Mouse (Mus musculus): ENCODE data around the gene Isy1. TPM values are rescaled to one million over a fixed set of nuclear protein-coding genes. Genes with fewer than 3 reads are reported as not detected.

The Isy1 gene
- total RNA-seq (2021), result 10 to 100 TPM; 17.7 to 21.1 TPM
- long read RNA-seq, experiment 1, full-length matches to known transcripts, result 6 of 11 reads
- long read RNA-seq, experiment 1, partial matches to known transcripts, result 4 of 11 reads
- long read RNA-seq, experiment 1, other reads (novel, unspliced or antisense), result 1 of 11 reads
- long read RNA-seq, experiment 2, full-length matches to known transcripts, result 9 of 14 reads
- long read RNA-seq, experiment 2, partial matches to known transcripts, result 2 of 14 reads
- long read RNA-seq, experiment 2, other reads (novel, unspliced or antisense), result 3 of 14 reads

DNA sequence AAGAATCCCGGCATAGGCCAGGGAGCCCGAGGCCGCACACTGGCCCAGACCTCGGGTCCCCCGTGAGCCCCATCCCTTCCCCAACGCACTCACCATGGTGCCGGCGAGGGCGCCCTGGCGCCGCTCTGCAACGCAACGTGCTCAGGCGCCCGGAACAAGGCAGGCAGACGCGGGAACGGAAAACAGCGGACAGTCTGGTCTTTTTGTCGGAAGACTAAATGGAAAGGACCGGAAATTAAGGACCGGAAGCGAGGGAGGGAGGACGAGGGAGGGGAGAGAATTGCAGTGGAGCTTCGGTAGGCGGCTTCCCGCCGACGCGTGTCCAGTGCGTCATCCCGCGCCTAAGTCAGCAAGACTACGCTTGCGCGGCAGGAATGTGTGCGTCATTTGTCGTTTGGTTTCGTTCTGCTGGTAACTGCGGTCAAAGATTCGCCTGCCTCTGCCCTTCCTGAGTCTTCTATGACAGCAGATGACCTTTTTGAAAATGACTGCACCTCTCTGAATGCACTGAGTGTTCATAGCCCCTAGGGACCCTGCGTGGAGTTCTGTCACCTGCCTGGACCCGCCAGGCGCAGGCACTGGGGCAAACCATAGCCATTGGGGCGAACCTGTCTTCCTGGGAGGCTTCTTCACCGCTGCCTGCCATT, at the start of gene Isy1:
Isy1 (minus strand) TSS at position 248 of the 647 bp plus-strand sequence.
- peak within 1 kb of the TSS; percentile 81 for H3K4me3 ChIP-seq
- DNase-seq, result peak; percentile 96
- peak within 1 kb of the TSS; percentile 100 for H3K27ac ChIP-seq
- intact Hi-C loops (cut with DNase I), result loop anchor here (2.0 kb wide), 1 partner anchor 48 kb away; the partner anchor contains the start of gene Copg1
- no peak; the same call in 1 of the 2 replicates for TF ChIP-seq CTCF (IDR thresholded peaks at IDR 0.05)

DNA sequence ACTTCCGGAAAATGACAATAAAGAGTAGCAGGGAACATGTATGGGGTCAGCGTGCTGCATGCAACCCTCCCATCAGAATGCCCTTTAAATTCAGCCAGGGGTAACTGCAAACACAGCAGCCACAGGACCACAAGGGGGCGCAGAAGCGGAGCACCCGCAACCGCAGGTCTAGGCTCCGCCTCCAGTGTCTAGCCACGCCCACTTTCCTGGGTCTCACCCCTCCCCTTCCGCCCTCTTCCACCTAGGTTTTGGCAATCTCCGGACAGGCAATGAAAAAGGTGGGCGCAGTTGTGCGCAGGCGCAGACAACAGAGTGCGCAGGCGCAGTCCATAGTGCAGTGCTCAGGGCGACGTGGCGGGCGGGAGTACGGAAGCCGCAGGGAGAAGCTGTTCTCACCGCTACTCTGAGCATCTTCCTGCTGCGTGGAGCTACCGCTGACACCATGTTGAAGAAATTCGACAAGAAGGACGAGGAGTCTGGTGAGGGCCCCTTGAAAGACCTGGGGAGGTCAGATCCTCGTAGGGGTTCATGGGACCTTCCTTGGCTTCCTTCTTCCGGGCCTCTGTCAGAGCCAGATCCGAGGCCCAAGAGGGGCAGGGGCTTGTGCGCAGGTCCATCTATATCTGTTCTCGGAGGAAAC, 49.1 kb upstream of the Isy1 start, which contains the start of gene Copg1:
Copg1 (plus strand) TSS at position 221 of the 640 bp plus-strand sequence.
- intact Hi-C loops (cut with DNase I), result loop anchor here (2.0 to 5.0 kb wide), 2 partner anchors 35 to 49 kb away; partner anchors contain the start of genes Cnbp and Isy1
- peak within 1 kb of the TSS; percentile 91 for H3K27ac ChIP-seq
- peak; percentile 100 for DNase-seq
- peak; percentile 99 for TF ChIP-seq CTCF (IDR thresholded peaks at IDR 0.05)
- peak within 1 kb of the TSS; percentile 85 for H3K4me3 ChIP-seq

DNA sequence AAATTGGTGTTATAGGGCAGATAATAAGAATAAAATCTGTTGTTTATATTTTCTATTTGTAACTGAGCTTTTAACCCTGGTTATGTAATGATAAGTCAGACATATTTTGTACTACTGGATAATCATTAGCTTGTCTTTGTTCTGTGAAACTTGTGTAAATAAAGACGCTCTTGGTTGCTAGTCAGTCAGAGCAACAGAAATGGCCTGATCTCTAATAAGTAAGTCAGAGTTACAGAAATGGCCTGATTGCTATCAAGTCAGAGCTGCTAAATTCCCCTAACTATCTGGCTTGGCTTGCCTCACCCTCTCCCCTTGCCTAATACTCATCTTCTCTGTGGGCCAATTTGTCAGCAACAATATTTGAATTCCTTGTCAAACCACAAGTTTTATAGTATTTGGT, 48.1 kb upstream of the Isy1 start:
- TF ChIP-seq CTCF (IDR thresholded peaks at IDR 0.05), result no peak
- Histone ChIP-seq H3K27ac (no peak overlapping the region), H3K4me3 (no peak overlapping the region)
- intact Hi-C loops (cut with DNase I), result loop anchor here (2.0 to 5.0 kb wide), 2 partner anchors 34 to 48 kb away; partner anchors contain the start of genes Cnbp and Isy1
- DNase-seq, result no peak

- no peak for DNase-seq
- TF ChIP-seq CTCF (IDR thresholded peaks at IDR 0.05), result no peak
These were observed 44.2 kb upstream of the Isy1 start for GRCm38 (mm10) chr6:87882816-87883215.

GRCm38 (mm10) chr6:87882221-87882620, 43.6 kb upstream of the Isy1 start:
- TF ChIP-seq CTCF (IDR thresholded peaks at IDR 0.05), result no peak

More at GRCm38 (mm10) chr6:87882816-87883215, 44.2 kb upstream of the Isy1 start:
- Histone ChIP-seq H3K4me3 (no peak overlapping the region), H3K27ac (no peak overlapping the region)
- intact Hi-C loops (cut with DNase I), result no loop called here

GRCm38 (mm10) chr6:87879628-87880027, 41.0 kb upstream of the Isy1 start:
- intact Hi-C loops (cut with DNase I), result no loop called here
- Histone ChIP-seq H3K4me3 (no peak overlapping the region), H3K27ac (no peak overlapping the region)
- no peak for DNase-seq
- TF ChIP-seq CTCF (IDR thresholded peaks at IDR 0.05), result no peak

More at GRCm38 (mm10) chr6:87882221-87882620, 43.6 kb upstream of the Isy1 start:
- H3K4me3 ChIP-seq, result no peak overlapping the region
- H3K27ac ChIP-seq, result no peak overlapping the region
- intact Hi-C loops (cut with DNase I), result no loop called here
- no peak for DNase-seq

DNA sequence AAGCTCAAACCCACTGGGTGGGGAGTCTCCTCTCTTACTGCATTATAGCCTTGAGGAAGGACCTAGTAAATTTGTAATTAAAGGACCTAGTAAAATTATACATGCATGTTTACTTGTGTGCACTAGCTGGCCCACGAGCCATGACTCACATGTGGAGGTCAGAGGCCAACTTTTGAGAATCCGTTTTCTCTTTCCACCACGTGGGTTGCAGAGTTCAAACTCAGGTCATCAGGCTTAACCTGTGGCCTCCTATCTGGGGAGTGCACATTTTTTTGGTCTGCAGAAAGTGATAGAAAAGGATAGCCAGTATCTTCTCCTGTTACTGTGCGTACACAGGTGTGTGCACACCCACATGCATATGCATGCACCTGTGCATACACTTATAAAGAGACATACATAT, 40.4 kb upstream of the Isy1 start:
- intact Hi-C loops (cut with DNase I), result no loop called here
- H3K27ac ChIP-seq, result no peak overlapping the region
- H3K4me3 ChIP-seq, result no peak overlapping the region
- no peak for TF ChIP-seq CTCF (IDR thresholded peaks at IDR 0.05)
- no peak for DNase-seq

- intact Hi-C loops (cut with DNase I), result no loop called here
These were observed 37.6 kb upstream of the Isy1 start for GRCm38 (mm10) chr6:87876068-87876643.

DNA sequence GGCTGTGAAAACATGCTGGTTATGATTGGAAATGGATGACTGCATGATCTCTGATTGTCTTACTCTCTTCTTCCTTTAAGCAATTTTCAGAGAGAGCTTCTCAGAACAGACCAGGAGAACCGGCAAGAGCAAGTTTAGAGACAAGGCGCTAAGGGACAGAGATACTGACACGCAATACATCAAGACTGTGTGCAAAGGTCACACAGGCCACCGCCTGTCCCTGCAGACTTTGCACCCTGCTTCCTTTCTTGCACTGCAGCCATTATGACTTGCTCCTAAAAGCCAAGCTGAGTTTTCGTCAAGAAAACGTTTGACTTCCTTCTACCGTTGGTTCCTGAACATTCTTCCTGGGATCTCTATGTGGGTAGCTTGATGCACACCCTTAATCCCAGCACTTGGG, 37.0 kb upstream of the Isy1 start:
- Histone ChIP-seq H3K4me3 (peak overlapping the region; percentile 41; the same call in 1 of the 2 replicates), H3K27ac (peak overlapping the region; percentile 94)
- peak; percentile 42 for DNase-seq
- intact Hi-C loops (cut with DNase I), result no loop called here
- no peak for TF ChIP-seq CTCF (IDR thresholded peaks at IDR 0.05)

More at GRCm38 (mm10) chr6:87876068-87876643, 37.6 kb upstream of the Isy1 start:
- Histone ChIP-seq H3K27ac (peak overlapping the region; percentile 94), H3K4me3 (peak overlapping the region; percentile 41)
- TF ChIP-seq CTCF (IDR thresholded peaks at IDR 0.05), result no peak
- peak; percentile 65 for DNase-seq

DNA sequence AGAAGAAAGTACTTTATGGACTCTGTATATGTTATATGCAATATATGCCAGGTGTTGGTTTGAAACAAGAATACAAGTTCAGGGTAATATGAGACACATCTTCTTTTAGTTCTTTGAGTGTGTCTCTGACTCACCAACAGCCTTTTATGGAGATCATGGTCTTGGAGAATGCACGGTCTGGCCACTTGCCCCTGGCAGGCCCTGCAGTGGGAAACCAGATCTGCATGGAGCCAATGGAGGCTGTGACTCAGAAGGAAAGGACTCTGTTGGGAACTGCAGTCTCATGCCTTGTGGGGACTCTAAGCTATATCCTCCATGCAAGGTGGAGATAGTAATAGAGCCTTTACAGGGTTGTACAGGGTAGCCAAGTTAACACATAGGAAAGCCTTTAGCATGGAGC, 36.5 kb upstream of the Isy1 start:
- Histone ChIP-seq H3K4me3 (no peak overlapping the region), H3K27ac (peak overlapping the region; percentile 94)
- no peak for TF ChIP-seq CTCF (IDR thresholded peaks at IDR 0.05)
- intact Hi-C loops (cut with DNase I), result no loop called here
- peak; percentile 95 for DNase-seq

DNA sequence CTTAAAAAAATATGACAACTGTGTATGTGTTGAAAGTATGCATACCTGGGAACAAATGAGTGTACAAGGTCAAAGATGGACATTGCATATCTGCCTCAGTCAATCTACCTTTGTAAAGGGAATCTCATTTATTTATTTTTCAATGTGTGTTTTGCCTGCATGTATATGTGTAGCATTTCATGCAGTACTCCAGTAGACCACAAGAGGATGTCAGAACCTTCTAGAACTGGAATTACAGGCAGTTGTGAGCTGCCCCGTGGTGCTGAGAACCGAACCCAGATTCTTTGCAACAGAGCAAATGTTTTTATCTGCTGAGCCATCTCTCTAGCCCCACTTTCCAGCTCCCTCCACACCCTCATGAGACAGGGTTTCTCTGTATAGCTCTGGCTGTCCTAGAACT, 35.4 kb upstream of the Isy1 start:
- Histone ChIP-seq H3K27ac (peak overlapping the region; percentile 94), H3K4me3 (no peak overlapping the region)
- TF ChIP-seq CTCF (IDR thresholded peaks at IDR 0.05), result peak; percentile 34; the same call in 1 of the 2 replicates
- DNase-seq, result no peak
- intact Hi-C loops (cut with DNase I), result no loop called here

GRCm38 (mm10) chr6:87873104-87873503, 34.5 kb upstream of the Isy1 start:
- H3K4me3 ChIP-seq, result no peak overlapping the region
- intact Hi-C loops (cut with DNase I), result no loop called here
- H3K27ac ChIP-seq, result peak overlapping the region; percentile 94
- peak; percentile 92 for DNase-seq
- peak; percentile 11; the same call in 1 of the 2 replicates for TF ChIP-seq CTCF (IDR thresholded peaks at IDR 0.05)
